Mouse (Mus musculus): ENCODE measurements around the gene Cep112.
A peak's percentile ranks its signal among the peaks of the same experiment; 100 is the strongest.
"Not testable (repeated sequence)": the region's sequence is repeated elsewhere in the genome, so short reads cannot be mapped to it uniquely, and the experiment has no call there.

Gene Cep112

DNA sequence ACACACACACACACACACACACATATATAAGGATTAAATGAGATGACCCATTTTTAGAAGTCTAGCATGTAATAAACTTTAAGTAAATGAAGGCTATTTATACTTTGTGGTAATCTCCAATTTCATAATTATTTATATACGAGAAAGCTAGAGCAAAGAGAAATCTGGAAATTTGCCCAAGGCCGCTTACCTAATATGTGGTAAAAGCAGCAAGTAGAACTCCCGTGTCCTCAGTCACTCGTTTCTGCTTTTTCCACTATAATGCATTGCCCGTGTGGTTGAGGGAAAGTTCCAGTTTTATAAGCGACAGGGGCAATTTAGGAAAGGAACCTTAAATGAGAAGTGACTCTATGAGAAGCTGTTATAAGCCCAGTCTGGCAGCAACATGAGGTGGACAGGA, 442.5 kb downstream of the Cep112 start:
- DNase-seq (ENCODE audit: low spot score in 2 of 2) = no peak

- not testable (repeated sequence) for DNase-seq (ENCODE audit: low spot score in 2 of 2)
Measured at GRCm38 (mm10) chr11:108871284-108871683, 446.3 kb downstream of the Cep112 start.

- DNase-seq (ENCODE audit: low spot score in 2 of 2) = no peak
Measured at GRCm38 (mm10) chr11:108871748-108872147, 446.8 kb downstream of the Cep112 start.

DNA sequence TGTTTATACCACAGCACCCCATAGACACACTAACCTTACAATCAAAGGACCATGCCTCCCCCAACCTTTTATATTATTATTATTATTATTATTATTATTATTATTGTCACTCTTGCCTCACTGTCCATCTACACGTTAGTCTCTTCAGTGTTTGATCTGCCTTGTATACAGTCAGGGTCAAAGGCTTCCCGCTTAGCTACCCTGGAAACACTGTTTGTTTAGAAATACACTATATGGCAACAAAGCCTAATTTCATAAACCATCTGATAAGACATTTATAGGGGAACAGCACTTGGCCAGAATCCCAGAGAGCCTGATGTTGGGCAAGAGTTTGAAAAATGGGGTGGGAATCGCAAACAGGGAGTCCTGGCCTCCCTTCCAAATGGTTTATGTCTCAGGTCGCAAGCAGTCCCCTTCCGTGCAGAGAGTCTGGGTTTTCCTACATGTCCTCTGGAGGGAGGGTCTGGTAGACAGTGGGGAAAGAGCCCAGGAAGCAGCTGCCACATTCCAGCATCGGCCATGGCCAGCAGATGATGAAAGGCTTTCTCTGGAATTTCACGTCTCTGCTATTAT, 451.7 kb downstream of the Cep112 start:
- no peak for DNase-seq (ENCODE audit: low spot score in 2 of 2)

DNA sequence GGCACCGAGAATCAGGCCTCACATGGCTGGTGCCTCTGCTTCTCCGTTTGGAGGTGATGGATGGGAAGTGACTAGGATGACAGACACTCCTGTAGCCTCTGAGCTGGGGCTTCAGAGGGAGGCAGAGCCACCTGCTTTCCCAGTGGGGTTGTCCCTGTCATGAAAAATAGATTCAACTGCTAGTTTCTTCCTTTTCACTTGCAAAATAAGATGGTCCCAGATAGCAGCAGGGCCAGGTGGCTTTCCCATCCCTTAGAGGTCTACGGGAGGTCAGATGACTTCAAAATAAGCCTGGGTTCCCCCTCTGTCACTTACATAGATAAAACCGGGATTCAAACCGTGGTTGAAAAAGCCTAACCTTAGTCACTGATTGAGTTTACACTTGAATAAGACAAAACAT, 452.5 kb downstream of the Cep112 start:
- DNase-seq (ENCODE audit: low spot score in 2 of 2) = no peak

GRCm38 (mm10) chr11:108880546-108880945, 455.6 kb downstream of the Cep112 start:
- no peak for DNase-seq (ENCODE audit: low spot score in 2 of 2)

DNA sequence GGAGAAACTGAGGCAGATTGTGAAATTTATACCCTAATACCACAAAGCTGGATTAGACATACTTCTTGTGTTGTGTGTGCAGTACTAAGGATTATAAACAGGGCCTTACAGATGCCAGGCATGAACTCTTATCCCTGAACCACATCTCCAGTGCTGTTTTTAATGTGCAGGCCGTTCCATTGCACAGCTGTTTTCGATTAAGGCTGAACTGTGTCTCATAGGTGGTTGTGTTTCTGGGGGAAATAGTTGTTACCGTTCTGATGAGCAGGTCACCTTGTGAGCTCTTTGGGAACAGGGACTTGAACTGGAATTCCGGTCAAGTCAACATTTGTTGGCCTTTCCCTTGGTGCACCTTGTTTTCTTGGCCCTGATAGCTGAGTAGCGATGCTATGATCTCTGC, 456.7 kb downstream of the Cep112 start:
- DNase-seq (ENCODE audit: low spot score in 2 of 2) = no peak

DNA sequence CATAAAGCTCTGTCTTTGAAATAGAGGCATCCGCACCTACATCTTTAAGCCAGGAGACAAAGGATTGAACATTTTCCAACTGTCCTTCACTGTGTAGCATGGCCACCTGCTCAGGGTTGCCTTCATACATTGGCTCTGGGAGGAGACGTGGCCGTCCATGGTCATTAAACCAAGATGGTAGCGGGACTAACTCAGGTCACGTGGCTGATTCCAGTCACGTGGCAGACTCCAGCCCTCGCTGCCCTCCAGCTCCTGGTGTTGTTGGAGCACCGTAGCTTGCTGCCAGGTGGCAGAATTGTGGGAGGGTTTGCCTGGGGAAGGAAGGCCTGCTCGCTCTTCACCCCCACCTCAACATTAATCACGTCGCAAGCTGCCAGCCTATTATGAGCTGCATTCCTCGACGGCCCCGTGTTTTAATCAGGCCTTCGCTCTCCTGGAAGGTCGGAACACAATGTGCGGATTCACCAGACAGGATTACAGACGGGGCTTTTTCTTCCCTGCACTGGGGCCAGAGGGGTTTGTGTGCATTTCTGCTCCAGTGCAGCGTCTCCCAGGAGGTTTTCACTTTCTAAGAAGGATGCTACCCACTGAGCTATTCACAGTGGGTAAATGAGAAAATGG, 460.4 kb downstream of the Cep112 start:
- DNase-seq (ENCODE audit: low spot score in 2 of 2) = no peak

DNA sequence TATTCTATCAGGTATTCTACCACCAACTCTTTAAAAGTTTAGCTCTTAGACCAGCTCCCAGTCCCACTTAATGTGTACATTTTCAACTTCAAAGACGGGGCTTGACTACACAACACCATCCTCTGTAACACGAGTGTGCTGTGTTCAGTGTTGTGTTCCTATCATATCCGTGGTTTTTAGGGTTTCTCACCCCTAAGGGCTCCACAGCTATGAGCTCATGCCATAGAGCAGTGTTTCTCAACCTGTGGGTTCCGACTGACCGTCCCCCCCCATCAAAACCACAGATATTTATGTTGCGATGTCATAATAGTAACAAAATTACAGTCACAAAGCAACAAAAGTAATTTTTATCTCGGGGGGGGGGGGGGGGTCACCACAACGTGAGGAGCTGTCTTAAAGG, 461.1 kb downstream of the Cep112 start:
- no peak for DNase-seq (ENCODE audit: low spot score in 2 of 2)

DNA sequence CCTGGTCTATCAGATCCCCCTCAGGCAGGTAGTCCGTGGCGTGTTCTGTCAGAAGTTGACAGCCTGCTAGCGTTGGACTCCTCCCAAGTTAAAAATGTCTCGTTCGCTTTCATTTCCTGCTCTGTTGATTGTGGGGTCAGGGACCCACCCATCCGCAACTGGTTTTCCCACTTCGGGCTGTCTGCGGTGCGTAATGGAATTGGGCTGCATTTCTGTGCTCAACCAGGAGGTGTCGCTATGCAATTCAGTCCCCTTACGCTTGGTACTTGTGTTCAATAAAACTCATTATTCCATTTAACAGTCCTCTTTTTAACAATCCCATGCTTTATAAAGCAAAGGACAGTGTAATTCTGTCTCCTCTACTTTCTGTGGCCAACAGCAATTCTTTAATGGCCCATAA, 464.1 kb downstream of the Cep112 start:
- DNase-seq (ENCODE audit: low spot score in 2 of 2) = peak in 1 of 2 experiments; percentile 21

DNA sequence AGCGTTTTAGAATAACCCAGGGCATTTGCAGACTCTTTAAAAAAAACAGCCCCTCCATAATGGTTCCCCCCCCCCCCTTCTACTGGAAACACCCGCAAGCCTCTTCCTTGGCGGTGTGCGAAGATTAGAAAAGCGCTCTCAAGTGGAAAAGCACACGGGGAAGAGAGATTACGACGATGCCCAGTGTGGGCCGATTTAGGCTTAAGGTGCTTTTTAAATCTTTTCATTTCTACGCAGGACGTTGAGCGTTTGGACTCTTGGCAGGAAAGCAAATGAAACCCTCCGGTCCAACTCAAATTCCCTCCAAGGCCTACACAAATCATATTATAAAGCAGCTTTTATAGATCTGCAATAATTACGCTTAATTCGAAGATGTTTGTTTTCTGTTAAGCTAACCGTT, 465.6 kb downstream of the Cep112 start:
- DNase-seq (ENCODE audit: low spot score in 2 of 2) = no peak

- peak in 1 of 2 experiments; percentile 29 for DNase-seq (ENCODE audit: low spot score in 2 of 2)
Measured at GRCm38 (mm10) chr11:108891111-108891870, 466.3 kb downstream of the Cep112 start.

DNA sequence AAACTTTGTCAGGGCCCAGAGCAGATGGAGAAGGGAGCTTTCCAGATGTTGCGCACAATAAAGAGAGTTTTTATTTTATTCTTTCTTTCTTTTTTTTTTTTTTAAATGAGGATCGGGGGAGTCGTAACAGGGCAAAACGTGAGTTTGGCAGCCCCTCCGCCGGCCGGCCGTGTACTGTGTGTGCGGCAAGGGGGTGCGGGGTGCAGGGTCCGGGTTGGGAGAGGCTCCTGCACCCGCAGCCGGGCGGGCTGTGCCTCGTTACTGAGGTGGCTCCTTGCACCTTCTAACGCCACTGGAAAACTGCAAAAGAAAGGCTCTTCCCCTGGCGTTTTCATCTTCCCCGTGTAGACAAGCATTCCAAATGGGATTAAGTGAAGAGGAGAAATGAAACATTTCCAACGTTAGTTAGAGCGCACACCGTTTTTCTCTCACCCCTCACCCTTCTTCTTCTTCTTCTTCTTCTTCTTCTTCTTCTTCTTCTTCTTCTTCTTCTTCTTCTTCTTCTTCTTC, 466.9 kb downstream of the Cep112 start:
- DNase-seq (ENCODE audit: low spot score in 2 of 2) = no peak

DNA sequence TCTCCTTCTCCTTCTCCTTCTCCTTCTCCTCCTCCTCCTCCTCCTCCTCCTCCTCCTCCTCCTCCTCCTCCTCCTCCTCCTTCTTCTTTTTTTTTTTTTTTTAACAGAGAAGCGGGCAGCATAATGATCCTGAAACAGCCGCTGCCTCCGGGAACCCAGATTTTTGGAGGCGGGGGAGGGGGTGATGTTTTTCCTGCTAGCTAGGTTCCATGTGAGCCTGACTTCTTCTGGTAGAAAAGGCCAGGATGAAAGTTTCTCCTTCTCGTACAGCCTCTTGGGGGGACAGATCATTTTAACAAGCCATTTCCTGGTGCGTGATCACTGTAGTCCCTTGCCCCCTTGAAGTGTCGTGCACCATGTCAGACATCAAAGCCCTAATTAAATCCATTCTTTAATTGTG, 467.4 kb downstream of the Cep112 start:
- no peak for DNase-seq (ENCODE audit: low spot score in 2 of 2)

DNA sequence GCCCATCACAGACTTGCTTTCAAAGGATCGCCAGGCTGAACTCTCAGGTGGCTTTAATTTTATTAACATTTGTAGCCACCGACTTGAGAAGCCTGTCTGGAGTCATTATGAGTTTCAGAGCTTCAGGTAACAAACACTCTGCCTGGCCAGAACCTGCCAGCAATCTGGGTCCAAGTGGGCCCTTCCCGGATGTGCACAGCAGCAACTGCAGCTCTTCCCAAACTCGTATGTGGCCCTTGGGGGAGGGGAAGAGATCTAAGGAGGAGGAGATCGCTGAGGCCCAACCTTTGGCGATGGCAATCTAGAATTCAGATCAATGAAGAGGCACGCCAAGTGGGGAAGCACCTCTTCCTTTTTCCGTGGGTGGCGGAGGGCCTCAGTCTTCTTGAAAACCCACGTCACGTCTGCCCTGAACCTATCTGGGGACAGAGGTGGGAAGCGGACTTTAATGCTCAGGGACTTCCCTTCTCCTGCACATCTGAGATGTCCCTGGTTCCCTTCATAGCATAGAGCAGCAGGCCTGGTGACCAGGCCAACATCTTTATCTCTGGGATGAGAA, 468.3 kb downstream of the Cep112 start:
- DNase-seq (ENCODE audit: low spot score in 2 of 2) = no peak

GRCm38 (mm10) chr11:108893855-108894510, 469.0 kb downstream of the Cep112 start:
- no peak for DNase-seq (ENCODE audit: low spot score in 2 of 2)

- no peak for DNase-seq (ENCODE audit: low spot score in 2 of 2)
Measured at GRCm38 (mm10) chr11:108897034-108897433, 472.0 kb downstream of the Cep112 start.

- no peak for DNase-seq (ENCODE audit: low spot score in 2 of 2)
Measured at GRCm38 (mm10) chr11:108898063-108898462, 473.1 kb downstream of the Cep112 start.

GRCm38 (mm10) chr11:108898483-108898882, 473.5 kb downstream of the Cep112 start:
- no peak for DNase-seq (ENCODE audit: low spot score in 2 of 2)

GRCm38 (mm10) chr11:108900718-108901488, 475.9 kb downstream of the Cep112 start:
- DNase-seq (ENCODE audit: low spot score in 2 of 2) = peak in 1 of 2 experiments; percentile 51

DNA sequence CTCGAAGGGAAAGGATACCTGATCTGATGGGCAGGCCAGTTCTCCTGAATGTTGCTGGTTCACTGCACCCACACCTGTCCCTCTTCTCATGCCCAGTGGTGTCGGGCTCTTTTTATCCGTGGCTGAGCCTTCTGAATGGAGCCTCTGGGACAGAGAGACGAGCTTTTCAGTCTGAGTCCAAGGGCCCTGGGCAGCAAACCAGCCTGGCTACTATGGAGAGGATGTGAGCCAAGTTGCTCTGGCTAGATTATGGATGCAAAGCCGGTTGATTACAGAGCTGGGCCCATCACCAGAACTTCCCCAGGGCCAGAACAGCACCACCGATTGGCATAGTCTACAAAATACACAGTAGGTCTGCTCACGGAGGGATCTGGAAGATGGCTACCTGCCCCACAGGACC, 476.7 kb downstream of the Cep112 start:
- DNase-seq (ENCODE audit: low spot score in 2 of 2) = peak in 1 of 2 experiments; percentile 39
